Mouse (Mus musculus): Measurements from ENCODE around the gene Cdc73. TPM values are rescaled to one million over a fixed set of nuclear protein-coding genes. Genes with fewer than 3 reads are reported as not detected.

Cdc73 gene
- total RNA-seq, 1 experiment = 38.5 TPM

GRCm38 (mm10) chr1:143644221-143644620, 58.5 kb downstream of the Cdc73 start:
- Histone ChIP-seq H3K4me1 (ENCODE audit: control insufficient read depth in 2 of 2, insufficient read depth in 2 of 2, low read length in 2 of 2, poor library complexity in 1 of 2) (no peaks in the 10 kb centered on the region), H3K9me3 (ENCODE audit: control insufficient read depth, insufficient read depth, low read depth, low read length) (no peaks in the 10 kb centered on the region), H3K9ac (ENCODE audit: insufficient read depth, low read depth, low read length, poor library complexity, severe bottlenecking) (no peak overlapping the region), H3K27ac (ENCODE audit: insufficient read depth, low read depth, low read length, poor library complexity, severe bottlenecking) (no peak overlapping the region), H3K4me3 (ENCODE audit: insufficient read depth in 1 of 2, low read depth in 1 of 2, low read length in 2 of 2, poor library complexity in 1 of 2, severe bottlenecking in 1 of 2) (no peak overlapping the region), H3K36me3 (ENCODE audit: control insufficient read depth, insufficient read depth, low read length, poor library complexity, severe bottlenecking) (no peaks in the 10 kb centered on the region; the same call in 1 of the 2 replicates)
- peak; percentile 37 for DNase-seq (ENCODE audit: low read depth, low spot score)
- in situ Hi-C loops (cut with MboI; ENCODE audit: low sequenced_read_pairs in 2 of 2, unreplicated experiment in 2 of 2) = no loop called here
- no peak for TF ChIP-seq HCFC1 (IDR thresholded peaks at IDR 0.05; ENCODE audit: borderline replicate concordance, insufficient read depth, low read length)
- TF ChIP-seq CHD2 (IDR thresholded peaks at IDR 0.05; ENCODE audit: low read depth, low read length) = no peak
- no peak for TF ChIP-seq ZNF384 (IDR thresholded peaks at IDR 0.05; ENCODE audit: low read depth, low read length)
- no peak for TF ChIP-seq ZC3H11A (IDR thresholded peaks at IDR 0.05; ENCODE audit: borderline replicate concordance, low read depth, low read length)
- no peak for TF ChIP-seq MAFK (IDR thresholded peaks at IDR 0.05; ENCODE audit: insufficient read depth, low read depth, low read length)

- H3K4me1 ChIP-seq (ENCODE audit: control insufficient read depth in 2 of 2, insufficient read depth in 2 of 2, low read length in 2 of 2, poor library complexity in 1 of 2) = no peaks in the 10 kb centered on the region
- in situ Hi-C loops (cut with MboI; ENCODE audit: low sequenced_read_pairs in 2 of 2, unreplicated experiment in 2 of 2) = no loop called here
- no peak within 1 kb of the TSS for H3K27ac ChIP-seq (ENCODE audit: insufficient read depth, low read depth, low read length, poor library complexity, severe bottlenecking)
- TF ChIP-seq ZC3H11A (IDR thresholded peaks at IDR 0.05; ENCODE audit: borderline replicate concordance, low read depth, low read length) = no peak
- no peak for TF ChIP-seq CHD2 (IDR thresholded peaks at IDR 0.05; ENCODE audit: low read depth, low read length)
- TF ChIP-seq HCFC1 (IDR thresholded peaks at IDR 0.05; ENCODE audit: borderline replicate concordance, insufficient read depth, low read length) = no peak
- no peak for TF ChIP-seq MAFK (IDR thresholded peaks at IDR 0.05; ENCODE audit: insufficient read depth, low read depth, low read length)
- no peak for TF ChIP-seq ZNF384 (IDR thresholded peaks at IDR 0.05; ENCODE audit: low read depth, low read length)
- H3K9ac ChIP-seq (ENCODE audit: insufficient read depth, low read depth, low read length, poor library complexity, severe bottlenecking) = no peak within 1 kb of the TSS
- DNase-seq (ENCODE audit: low read depth, low spot score) = no peak
- no peak within 1 kb of the TSS for H3K4me3 ChIP-seq (ENCODE audit: insufficient read depth in 1 of 2, low read depth in 1 of 2, low read length in 2 of 2, poor library complexity in 1 of 2, severe bottlenecking in 1 of 2)
- no peaks in the 10 kb centered on the region; the same call in 1 of the 2 replicates for H3K36me3 ChIP-seq (ENCODE audit: control insufficient read depth, insufficient read depth, low read length, poor library complexity, severe bottlenecking)
- no peaks in the 10 kb centered on the region for H3K9me3 ChIP-seq (ENCODE audit: control insufficient read depth, insufficient read depth, low read depth, low read length)
Measured at GRCm38 (mm10) chr1:143640650-143641407, 61.9 kb downstream of the Cdc73 start, which contains the start of gene B3galt2. Gene B3galt2, plus strand, starts transcription at chr1:143640664.

DNA sequence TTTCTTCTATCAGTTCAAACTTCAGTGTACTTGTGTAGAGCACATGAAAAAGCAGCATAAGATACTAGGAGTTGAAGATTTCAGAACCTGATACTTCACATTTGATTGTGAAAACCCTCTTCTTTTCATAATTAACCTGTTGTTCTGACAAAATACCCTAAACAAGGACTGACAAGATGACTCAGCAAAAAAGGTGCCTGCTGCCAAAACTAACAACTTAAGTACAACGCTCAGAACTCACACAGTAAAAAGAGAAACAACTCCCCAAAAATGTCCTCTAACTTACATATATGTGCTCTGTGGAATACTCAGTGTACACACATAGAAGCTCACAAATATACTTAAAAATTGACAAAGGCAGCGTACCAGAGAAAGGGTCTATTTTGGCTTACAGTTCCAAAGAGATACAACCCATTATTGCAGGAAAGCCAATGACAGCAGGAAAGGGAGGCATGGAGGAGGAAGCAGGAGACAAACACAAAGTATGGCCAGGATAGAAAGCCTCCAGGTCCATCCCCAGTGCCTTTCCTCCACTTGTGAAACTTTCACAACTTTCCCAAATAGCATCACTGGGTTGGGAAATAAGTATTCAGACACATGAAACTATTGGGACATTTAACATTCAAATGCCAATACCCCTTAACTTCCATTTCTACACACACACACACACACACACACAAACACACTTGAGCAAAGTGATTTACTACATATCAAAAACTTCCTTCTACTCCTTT, 69.7 kb downstream of the Cdc73 start:
- in situ Hi-C loops (cut with MboI; ENCODE audit: low sequenced_read_pairs in 2 of 2, unreplicated experiment in 2 of 2) = no loop called here
- no peak overlapping the region for H3K4me3 ChIP-seq (ENCODE audit: insufficient read depth in 1 of 2, low read depth in 1 of 2, low read length in 2 of 2, poor library complexity in 1 of 2, severe bottlenecking in 1 of 2)
- H3K36me3 ChIP-seq (ENCODE audit: control insufficient read depth, insufficient read depth, low read length, poor library complexity, severe bottlenecking) = no peaks in the 10 kb centered on the region; the same call in 1 of the 2 replicates
- DNase-seq (ENCODE audit: low read depth, low spot score) = no peak
- H3K9ac ChIP-seq (ENCODE audit: insufficient read depth, low read depth, low read length, poor library complexity, severe bottlenecking) = no peak overlapping the region
- TF ChIP-seq MAFK (IDR thresholded peaks at IDR 0.05; ENCODE audit: insufficient read depth, low read depth, low read length) (peak; percentile 87), HCFC1 (IDR thresholded peaks at IDR 0.05; ENCODE audit: borderline replicate concordance, insufficient read depth, low read length) (no peak), CHD2 (IDR thresholded peaks at IDR 0.05; ENCODE audit: low read depth, low read length) (no peak), ZNF384 (IDR thresholded peaks at IDR 0.05; ENCODE audit: low read depth, low read length) (no peak)
- H3K27ac ChIP-seq (ENCODE audit: insufficient read depth, low read depth, low read length, poor library complexity, severe bottlenecking) = no peak overlapping the region; the same call in 1 of the 2 replicates
- H3K4me1 ChIP-seq (ENCODE audit: control insufficient read depth in 2 of 2, insufficient read depth in 2 of 2, low read length in 2 of 2, poor library complexity in 1 of 2) = peaks cover 0 to 2% of the 10 kb centered on the region in 2 experiments; a peak in 1 of 4 replicates
- no peaks in the 10 kb centered on the region for H3K9me3 ChIP-seq (ENCODE audit: control insufficient read depth, insufficient read depth, low read depth, low read length)

- no peak for TF ChIP-seq MAFK (IDR thresholded peaks at IDR 0.05; ENCODE audit: insufficient read depth, low read depth, low read length)
- no peak for TF ChIP-seq CHD2 (IDR thresholded peaks at IDR 0.05; ENCODE audit: low read depth, low read length)
- no peak for TF ChIP-seq ZNF384 (IDR thresholded peaks at IDR 0.05; ENCODE audit: low read depth, low read length)
- no peak for TF ChIP-seq ZC3H11A (IDR thresholded peaks at IDR 0.05; ENCODE audit: borderline replicate concordance, low read depth, low read length)
- no peak for TF ChIP-seq HCFC1 (IDR thresholded peaks at IDR 0.05; ENCODE audit: borderline replicate concordance, insufficient read depth, low read length)
- DNase-seq (ENCODE audit: low read depth, low spot score) = no peak
- in situ Hi-C loops (cut with MboI; ENCODE audit: low sequenced_read_pairs in 2 of 2, unreplicated experiment in 2 of 2) = no loop called here
Measured at GRCm38 (mm10) chr1:143632361-143632760, 70.3 kb downstream of the Cdc73 start.

More at GRCm38 (mm10) chr1:143632361-143632760, 70.3 kb downstream of the Cdc73 start:
- Histone ChIP-seq H3K36me3 (ENCODE audit: control insufficient read depth, insufficient read depth, low read length, poor library complexity, severe bottlenecking) (no peaks in the 10 kb centered on the region; the same call in 1 of the 2 replicates), H3K27ac (ENCODE audit: insufficient read depth, low read depth, low read length, poor library complexity, severe bottlenecking) (no peak overlapping the region), H3K9ac (ENCODE audit: insufficient read depth, low read depth, low read length, poor library complexity, severe bottlenecking) (no peak overlapping the region), H3K4me1 (ENCODE audit: control insufficient read depth in 2 of 2, insufficient read depth in 2 of 2, low read length in 2 of 2, poor library complexity in 1 of 2) (peaks cover 0 to 2% of the 10 kb centered on the region in 2 experiments; a peak in 1 of 4 replicates), H3K9me3 (ENCODE audit: control insufficient read depth, insufficient read depth, low read depth, low read length) (no peaks in the 10 kb centered on the region), H3K4me3 (ENCODE audit: insufficient read depth in 1 of 2, low read depth in 1 of 2, low read length in 2 of 2, poor library complexity in 1 of 2, severe bottlenecking in 1 of 2) (no peak overlapping the region)

Measured in ES-E14 (cell line).